Mouse (Mus musculus) hindbrain, embryonic 11.5 days (tissue): ENCODE measurements around the gene Rasgrp3. TPM values are rescaled to one million over a fixed set of nuclear protein-coding genes. Genes with fewer than 3 reads are reported as not detected.

Experiments
- ATAC-seq: fragments of 200-750 bp; cut with Nextera tagmentation; 2 replicates; pipeline ENCODE4 v1.8.0; 2017; ENCODE audit warnings: mild to moderate bottlenecking, moderate TSS enrichment, moderate library complexity; ENCODE audit not compliant: low FRiP score
- DNase-seq: peaks from one replicate; pipeline ENCODE4 v3.0.0-alpha.2; 2015; ENCODE audit warnings: low spot score
- H3K27ac ChIP-seq: fragments of 300-500 bp; sonication (generic); 2 replicates; pipeline ENCODE4 v1.5.1; 2014; ENCODE audit warnings: mild to moderate bottlenecking, low read depth, low read length
- H3K27me3 ChIP-seq: fragments of 300-500 bp; sonication (generic); 2 replicates; pipeline ENCODE4 v1.6.1; 2014; ENCODE audit warnings: mild to moderate bottlenecking, low read length, moderate library complexity, mixed read lengths; ENCODE audit not compliant: control insufficient read depth, insufficient read depth
- H3K36me3 ChIP-seq: fragments of 300-500 bp; sonication (generic); 2 replicates; pipeline ENCODE4 v1.6.1; 2014; ENCODE audit warnings: mild to moderate bottlenecking, low read length, moderate library complexity, mixed read lengths; ENCODE audit not compliant: control insufficient read depth, insufficient read depth
- H3K4me1 ChIP-seq: fragments of 300-500 bp; sonication (generic); replicated peaks from 2 replicates; pipeline ENCODE4 v1.6.1; 2014; ENCODE audit warnings: low read length, mixed read lengths; ENCODE audit not compliant: control insufficient read depth, insufficient read depth
- H3K4me2 ChIP-seq: fragments of 300-500 bp; sonication (generic); replicated peaks from 2 replicates; pipeline ENCODE4 v1.6.1; 2014; ENCODE audit warnings: mild to moderate bottlenecking, low read depth, low read length
- H3K4me3 ChIP-seq: fragments of 300-500 bp; sonication (generic); 2 replicates; pipeline ENCODE4 v1.5.1; 2014; ENCODE audit warnings: low read depth, low read length
- H3K9ac ChIP-seq: fragments of 300-500 bp; sonication (generic); 2 replicates; pipeline ENCODE4 v1.6.1; 2014; ENCODE audit warnings: low read depth, low read length
- H3K9me3 ChIP-seq: fragments of 300-500 bp; sonication (generic); 2 replicates; pipeline ENCODE4 v1.6.1; 2016; ENCODE audit warnings: low read length; ENCODE audit not compliant: control insufficient read depth
- WGBS: fragments of 180-500 bp; shearing (Covaris S2); extraction: QIAGEN DNeasy Blood & Tissue Kit; methylation state at CpG from one replicate; pipeline ENCODE4 v1.1.7; 2014; 5-methylcytosine and 5-hydroxymethylcytosine counted together
- polyA plus RNA-seq: library from polyadenylated mRNA; unstranded; fragments of >200 nt; fragmentation: Nextera tagmentation; extraction: Ambion mirVana; gene quantifications from 2 replicates; pipeline ENCODE4 v1.2.1, GENCODE M21; 2014

Gene Rasgrp3
- polyA plus RNA-seq, 1 experiment from 2014 or later = 7.6 TPM

DNA sequence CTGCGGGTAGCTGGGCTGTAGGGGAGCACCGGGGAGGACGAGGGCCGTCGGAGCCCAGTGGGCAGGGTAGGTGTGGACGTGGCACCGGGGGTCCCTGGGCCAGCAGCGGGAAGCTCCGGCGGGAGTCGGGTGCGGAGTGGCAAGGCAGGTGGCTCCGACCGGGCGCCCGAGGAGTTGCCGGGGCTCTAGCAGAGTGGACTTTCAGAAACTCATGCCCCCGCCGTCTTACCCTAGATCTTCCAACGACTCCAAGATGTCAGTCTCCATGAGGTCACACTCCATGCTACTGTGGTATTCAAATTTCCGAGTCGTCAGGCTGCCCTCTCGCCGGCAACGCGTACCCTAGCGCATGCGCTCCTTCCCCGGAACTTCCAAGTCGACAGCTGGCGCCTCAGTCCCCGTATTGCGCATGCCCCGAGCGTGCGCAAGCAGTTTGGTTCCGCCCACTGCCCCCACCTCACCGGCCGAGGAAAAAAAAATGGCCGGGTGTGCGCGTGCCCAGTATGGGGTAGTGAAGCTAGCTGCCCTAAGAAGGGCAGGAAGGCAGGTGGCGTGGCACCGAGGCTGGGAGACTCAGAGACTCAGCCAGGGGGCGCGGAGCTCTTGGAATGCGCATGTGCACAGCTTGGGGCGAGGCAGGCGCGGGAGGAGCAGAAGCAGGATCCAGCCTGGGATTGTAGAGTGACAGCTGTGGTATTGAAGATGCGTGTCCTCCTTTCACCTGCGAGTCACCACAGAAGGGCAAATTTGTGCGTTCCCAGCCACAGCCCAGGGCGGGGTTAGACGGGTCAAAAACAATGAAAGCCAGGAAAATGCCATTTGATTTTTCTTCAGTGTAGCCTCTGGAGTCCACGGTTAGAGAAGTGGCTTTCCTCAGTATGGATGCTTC is 116.1 kb downstream of the Rasgrp3 start, which contains the start of gene Fam98a:
Gene Fam98a (minus strand): TSS at position 435 of the 889 bp plus-strand sequence.
- H3K9ac ChIP-seq = peak within 1 kb of the TSS; percentile 80
- peak; percentile 99 for ATAC-seq
- peak within 1 kb of the TSS; percentile 64 for H3K4me3 ChIP-seq
- H3K9me3 ChIP-seq = no peaks in the 10 kb centered on the region
- peak within 1 kb of the TSS; percentile 54 for H3K4me2 ChIP-seq
- H3K4me1 ChIP-seq = no peaks in the 10 kb centered on the region
- H3K27ac ChIP-seq = no peak within 1 kb of the TSS
- under 1% methylated on average over 48 of the region's 56 CpGs for WGBS
- H3K36me3 ChIP-seq = no peaks in the 10 kb centered on the region
- H3K27me3 ChIP-seq = no peaks in the 10 kb centered on the region
- DNase-seq = peak; percentile 99

DNA sequence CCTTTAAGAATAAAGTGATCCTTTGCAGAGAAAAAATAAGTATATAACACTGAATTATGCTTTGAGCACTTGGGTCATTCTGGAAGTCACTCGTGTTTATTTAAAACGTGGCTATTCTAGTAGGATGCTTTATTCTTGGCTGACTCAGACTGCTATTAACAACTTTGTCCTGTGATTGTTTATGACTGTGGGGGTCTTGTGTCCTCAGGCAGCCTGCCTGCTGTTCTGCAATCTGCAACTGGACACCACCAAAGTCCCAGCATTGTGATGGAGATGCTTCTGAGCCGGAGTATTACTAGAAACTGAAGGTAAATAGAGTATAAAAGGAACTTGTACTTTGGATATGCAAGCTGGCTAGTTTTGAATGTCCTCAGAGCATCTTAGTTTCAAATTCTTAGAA is 121.3 kb downstream of the Rasgrp3 start:
- WGBS = 36% methylated on average over 3 of the region's 3 CpGs
- Histone ChIP-seq H3K4me2 (no peak overlapping the region), H3K27me3 (no peaks in the 10 kb centered on the region), H3K36me3 (no peaks in the 10 kb centered on the region), H3K9ac (no peak overlapping the region), H3K4me3 (no peak overlapping the region), H3K4me1 (no peaks in the 10 kb centered on the region), H3K9me3 (no peaks in the 10 kb centered on the region), H3K27ac (no peak overlapping the region)
- ATAC-seq = no peak
- no peak for DNase-seq

DNA sequence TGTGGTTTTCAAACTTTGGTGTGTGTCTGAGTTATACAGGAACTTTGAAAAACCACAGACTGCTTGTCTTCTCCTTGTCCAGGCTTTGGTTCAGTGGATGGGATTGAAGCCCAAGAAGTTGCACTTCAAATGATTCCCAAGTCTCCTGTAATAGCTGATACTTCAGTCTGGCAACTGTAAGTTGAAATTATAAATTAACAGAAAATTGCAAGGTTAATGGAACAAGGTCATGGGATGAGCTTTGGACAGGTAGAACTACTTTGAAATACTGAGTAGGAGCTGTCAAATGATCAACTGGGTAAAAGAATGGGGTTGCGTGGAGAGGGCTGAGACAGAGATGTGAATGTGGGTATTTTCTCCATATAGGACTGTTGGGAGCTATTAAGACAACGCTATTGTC is 122.3 kb downstream of the Rasgrp3 start:
- 94% methylated on average over 2 of the region's 2 CpGs for WGBS
- no peak for ATAC-seq
- H3K4me1 ChIP-seq = no peaks in the 10 kb centered on the region

DNA sequence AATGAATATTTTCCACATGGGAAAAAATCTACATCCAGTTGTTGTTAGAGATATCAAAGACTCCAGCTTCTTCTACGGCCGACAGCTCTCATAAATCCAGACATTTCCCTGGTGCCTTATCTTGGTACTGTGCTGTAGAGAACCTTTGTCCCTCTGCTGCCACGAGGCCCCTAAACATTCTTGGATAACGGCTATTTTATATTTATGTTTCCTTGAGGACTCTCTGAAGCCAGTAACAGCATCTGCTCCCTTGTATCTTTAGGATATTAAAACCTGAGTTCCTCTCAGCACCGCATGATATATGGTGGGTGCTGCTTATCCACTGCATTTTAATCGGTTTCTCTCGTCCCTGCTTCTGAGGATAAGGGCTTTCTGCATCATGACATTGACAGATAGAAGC is 139.9 kb downstream of the Rasgrp3 start:
- Histone ChIP-seq H3K9ac (no peak overlapping the region), H3K4me3 (no peak overlapping the region), H3K27ac (no peak overlapping the region), H3K36me3 (no peaks in the 10 kb centered on the region), H3K27me3 (no peaks in the 10 kb centered on the region), H3K4me1 (no peaks in the 10 kb centered on the region), H3K4me2 (no peak overlapping the region), H3K9me3 (no peaks in the 10 kb centered on the region)
- DNase-seq = no peak
- no peak for ATAC-seq
- 86% methylated on average over 7 of the region's 7 CpGs for WGBS

More for the DNA sequence above, 122.3 kb downstream of the Rasgrp3 start:
- Histone ChIP-seq H3K27me3 (no peaks in the 10 kb centered on the region), H3K9ac (no peak overlapping the region), H3K4me2 (no peak overlapping the region), H3K4me3 (no peak overlapping the region), H3K27ac (no peak overlapping the region), H3K36me3 (no peaks in the 10 kb centered on the region), H3K9me3 (no peaks in the 10 kb centered on the region)
- no peak for DNase-seq

Other genes starting within 250 kb of the Rasgrp3 start
- gene Fam98a, start 116.0 kb downstream of the Rasgrp3 start, polyA plus RNA-seq = 10.4 and 11.5 TPM in 2 replicates